Mouse (Mus musculus) heart, adult 9 months (tissue): ENCODE data around the gene Snx6.
"Not testable (repeated sequence)": the region's sequence is repeated elsewhere in the genome, so short reads cannot be mapped to it uniquely, and the experiment has no call there.

Source experiments
- DNase-seq, 2 experiments: peaks; one replicate each; pipeline ENCODE4 v3.0.0; 2022; ENCODE audit warnings: low spot score in 2 of 2

Gene Snx6

GRCm38 (mm10) chr12:54709691-54710493 is 85.6 kb downstream of the Snx6 start:
- DNase-seq = not testable (repeated sequence)

- DNase-seq = no peak
Observed at GRCm38 (mm10) chr12:54699394-54699793, 96.1 kb downstream of the Snx6 start.

DNA sequence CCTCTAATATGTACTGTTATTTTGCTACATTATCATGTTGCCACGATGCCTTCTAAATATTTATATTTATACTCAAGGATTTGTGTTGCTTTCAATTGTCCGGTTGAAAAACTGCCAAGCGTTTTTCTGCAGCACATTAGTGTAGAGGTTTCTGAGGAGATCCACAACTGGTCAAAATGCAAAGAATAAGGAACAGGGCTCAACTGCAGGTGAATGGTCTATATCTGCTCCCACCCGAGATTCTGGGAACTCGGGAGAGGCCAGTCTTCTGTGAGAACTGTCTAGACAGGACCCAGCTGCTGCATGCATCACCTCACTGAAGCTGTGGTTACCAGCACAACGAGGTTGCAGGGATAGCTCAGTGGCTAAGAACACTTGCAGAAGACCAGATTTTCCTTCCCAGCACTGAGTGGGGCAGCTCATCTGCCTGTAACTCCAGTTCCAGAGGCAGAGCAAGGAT is 97.7 kb downstream of the Snx6 start:
- DNase-seq = peak in 1 of 2 experiments; percentile 16

DNA sequence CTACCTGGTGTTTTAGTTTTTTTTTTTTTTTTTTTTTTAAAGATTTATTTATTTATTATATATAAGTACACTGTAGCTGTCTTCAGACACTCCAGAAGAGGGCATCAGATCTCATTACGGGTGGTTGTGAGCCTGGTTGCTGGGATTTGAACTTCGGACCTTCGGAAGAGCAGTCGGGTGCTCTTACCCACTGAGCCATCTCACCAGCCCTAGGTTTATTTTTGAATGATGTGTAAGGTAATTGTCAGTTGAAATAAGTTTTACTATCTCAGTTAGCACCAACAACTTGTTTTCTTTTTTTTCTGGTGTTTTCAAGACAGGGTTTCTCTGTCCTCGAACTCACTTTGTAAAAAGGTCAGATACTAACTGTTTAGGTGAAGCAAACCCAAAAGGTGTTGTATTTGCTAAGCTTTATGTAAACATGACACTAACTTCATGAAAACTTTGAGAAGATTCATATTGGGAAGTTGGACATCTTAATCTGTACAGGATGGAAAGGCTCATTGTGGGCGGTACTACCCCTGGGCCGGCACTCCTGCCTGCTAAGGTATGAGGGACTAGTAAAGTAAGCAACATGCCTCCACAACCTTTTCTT is 98.4 kb downstream of the Snx6 start:
- peak; percentile 31 to 42 for DNase-seq
